Mouse (Mus musculus): Measurements from ENCODE around the gene Gse1.

Gse1 gene

DNA sequence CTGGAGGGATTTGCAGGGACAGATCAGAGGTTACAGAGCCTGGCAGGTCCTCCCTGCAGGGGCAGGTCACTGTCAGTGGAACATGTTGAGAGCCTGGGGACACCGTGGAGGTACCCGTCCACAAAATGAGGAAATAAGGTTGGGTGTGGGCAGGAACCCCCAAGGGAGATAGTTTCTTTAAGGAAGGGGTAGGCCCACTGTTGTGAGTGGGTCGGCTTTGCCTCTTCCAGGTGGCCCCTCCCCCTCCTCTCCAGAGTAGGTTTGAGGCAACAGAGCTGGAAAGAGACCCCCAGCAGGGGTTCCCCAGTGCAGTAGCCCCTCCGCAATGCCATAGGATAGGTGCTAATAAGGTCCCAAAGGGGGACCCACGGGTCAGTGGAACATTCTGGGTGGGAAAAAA, 274.2 kb downstream of the Gse1 start:
- DNase-seq, result no peak

DNA sequence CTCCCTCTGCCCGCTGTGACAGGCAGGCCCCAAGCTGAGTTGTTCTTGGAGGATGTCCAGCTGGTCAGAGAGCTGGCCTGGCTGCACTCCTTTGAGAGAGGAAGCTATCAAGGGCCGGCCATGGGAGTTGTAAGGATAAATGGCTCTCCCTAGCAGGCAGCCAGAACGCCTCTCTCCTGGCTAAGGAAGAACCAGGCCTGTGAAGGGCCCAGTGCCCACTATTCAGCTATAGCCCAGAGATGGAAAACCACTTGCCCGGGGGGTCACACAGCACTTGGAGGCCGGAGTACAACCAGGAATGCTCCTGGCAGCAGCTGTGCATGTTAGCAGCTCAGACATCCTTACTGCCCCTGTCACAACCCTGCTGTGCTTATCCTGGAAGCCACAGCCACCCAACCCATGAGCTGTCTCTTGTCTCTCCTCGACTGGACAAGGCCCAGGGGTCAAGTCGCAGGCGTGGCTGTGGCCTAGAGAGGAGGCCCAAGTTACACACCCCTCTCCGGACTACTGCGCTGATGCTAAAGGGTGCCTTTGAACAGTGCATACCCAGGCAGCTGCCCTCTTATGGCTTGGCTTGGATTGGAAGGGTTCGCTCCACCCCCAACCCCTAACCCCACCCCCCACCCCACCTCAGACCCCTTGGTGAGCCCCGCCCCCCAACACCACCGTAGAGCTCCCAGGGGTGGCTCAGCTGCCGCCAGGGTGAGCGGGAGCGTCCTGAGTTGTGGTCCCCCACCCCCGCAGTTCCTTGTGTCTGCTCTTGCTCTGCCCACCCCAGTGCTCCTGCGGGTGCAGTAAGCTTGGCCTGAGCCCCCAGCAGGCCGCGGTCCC, 276.2 kb downstream of the Gse1 start:
- DNase-seq, result peak; percentile 80 to 84

DNA sequence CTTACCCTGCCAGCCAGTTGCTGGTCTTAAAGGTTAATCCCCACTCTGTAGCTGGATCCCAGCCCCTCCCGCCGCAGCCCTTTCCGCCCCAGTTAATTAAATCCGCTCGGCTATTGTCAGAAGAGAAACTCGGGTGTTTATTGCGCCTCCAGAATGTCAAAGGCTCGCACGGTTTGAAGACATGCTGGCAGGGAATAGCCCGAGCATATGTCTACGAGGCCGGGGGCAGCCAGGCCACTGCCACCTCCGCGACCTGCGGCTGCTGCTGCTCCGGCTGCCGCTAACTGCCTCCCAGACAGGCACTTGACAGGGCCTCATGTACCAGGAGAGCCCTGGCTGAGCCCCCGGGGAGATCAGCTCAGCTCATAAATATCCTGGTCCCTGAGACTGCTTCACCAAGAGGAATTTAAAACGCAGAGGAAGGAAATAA, 276.8 kb downstream of the Gse1 start:
- no peak for DNase-seq

DNA sequence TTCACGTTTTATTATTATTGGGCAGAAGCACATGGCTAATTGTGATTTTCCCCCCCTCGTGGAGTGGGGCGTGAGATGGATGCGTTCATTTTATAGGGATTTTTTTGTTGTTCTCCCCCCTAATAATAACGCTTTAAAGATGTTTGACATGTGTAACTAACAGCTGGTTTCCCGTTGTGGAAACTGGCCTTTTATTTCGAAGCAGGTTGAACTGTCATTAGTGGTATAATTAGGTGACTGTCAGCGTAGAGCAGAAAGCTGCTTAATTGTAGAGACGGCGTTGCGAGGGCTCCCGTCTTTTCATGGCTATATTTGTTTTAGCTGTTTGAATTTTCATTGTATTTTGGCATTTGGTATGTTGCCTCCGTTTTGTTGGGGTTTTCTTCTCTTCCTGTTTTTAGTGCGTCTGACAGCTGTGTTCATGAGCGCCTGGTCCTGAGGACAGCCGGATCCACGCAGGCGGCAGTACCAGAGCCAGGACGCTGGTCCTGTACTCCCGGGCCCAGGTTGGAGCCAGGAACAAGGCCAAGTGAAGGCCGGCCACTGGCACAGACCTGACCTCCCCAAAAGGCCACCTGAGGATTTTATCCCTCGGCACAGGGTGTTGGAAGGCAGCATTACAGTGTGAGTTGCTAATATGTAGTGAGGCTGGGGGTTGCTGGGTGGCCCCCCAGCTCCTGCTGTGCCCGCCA, 277.5 kb downstream of the Gse1 start:
- no peak for DNase-seq

DNA sequence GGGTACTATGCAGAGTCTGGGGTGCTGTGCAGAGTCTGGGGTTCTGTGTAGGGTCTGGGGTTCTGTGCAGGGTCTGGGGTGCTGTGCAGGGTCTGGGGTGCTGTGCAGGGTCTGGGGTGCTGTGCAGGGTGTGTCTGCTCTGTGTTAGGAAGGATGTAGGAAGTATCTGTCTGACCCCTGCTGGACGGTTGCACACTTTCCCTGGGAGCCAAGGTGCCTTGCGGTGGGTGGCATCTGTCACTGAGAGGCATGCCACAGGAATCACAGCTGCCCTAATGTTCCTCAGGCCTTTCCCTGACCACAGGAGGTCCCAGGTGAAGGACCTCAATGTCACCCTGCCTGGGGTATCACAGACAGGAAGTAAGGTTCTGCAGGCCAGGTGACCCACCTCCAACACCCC, 278.3 kb downstream of the Gse1 start:
- no peak for DNase-seq

DNA sequence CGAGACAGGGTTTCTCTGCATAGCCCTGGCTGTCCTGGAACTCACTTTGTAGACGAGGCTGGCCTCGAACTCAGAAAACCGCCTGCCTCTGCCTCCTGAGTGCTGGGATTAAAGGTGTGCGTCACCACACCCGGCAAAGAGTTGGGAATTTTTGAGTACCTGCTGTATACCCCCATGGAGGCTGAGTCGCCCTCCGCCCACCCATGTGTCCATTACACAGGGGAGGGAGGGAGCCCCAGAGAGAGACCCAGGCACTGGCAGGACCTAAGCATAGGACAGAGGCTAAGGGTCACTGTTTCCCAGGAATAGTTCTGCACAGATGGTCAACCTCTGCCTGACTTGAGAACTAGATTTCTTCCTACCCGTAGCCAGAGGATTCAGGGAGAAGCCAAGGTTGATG, 279.0 kb downstream of the Gse1 start:
- no peak for DNase-seq

DNA sequence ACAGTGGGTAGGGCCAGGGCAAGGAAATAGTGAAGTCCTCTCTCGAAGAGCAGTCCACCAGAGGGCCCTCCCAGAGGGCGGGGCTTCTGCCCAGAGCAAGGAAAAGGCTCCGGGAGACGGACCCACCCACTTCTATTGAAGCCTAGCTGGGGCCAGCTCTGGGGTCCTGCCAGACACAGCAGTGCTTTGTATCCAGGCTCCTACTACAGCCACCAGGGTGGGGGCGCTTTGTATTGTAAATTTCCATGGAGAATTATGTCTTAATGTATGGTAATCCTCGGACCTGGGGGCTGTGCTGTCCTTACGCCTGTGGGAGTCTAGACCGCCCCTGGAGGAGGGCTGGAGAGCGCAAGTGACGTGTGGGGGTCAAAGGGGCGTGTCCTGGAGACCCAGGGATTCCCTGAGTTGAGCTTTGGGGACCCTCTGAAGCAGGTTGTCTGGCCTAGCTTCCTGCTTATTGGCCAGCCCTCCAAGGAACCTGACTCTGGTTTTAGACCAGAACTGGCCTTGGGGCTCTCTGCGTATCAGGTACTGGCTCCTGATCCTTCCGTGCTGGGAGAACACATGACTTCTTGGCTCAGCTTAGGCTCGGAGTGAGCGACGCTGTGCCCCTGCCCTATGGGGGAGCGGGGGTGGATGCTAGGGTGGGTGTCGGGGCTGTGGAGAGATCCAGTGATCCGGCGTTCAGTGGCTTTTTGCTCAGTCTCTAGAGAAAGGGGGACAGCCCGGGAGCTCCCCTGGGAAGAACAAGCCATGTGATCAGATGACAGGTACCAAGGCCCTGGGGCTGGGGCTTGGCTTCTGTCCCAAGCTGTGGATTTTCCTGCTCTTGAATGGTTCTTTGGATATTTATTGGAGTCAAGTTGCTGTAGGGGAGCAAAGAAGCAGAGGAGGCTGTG, 281.1 kb downstream of the Gse1 start:
- peak in 1 of 2 experiments; percentile 55 for DNase-seq

DNA sequence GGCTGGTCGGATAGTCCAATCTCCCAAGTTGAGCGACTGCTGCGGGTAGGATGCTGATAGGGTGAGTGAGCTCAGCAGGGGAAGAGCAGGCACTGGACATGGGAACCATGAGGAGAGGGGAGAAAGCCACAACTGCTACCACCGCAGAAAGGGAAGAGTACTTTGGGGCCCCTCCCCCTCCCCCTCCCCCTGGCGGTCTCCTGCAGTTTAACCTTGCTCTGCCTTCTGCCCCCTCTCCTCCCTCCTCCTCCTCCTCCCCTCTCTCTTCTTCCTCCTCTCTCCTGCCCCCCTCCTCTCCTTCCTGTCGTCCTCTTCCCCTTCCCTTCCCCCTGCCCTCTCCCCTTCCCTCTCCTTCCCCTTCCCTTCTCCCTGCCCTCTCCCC, 281.8 kb downstream of the Gse1 start:
- no peak for DNase-seq

DNA sequence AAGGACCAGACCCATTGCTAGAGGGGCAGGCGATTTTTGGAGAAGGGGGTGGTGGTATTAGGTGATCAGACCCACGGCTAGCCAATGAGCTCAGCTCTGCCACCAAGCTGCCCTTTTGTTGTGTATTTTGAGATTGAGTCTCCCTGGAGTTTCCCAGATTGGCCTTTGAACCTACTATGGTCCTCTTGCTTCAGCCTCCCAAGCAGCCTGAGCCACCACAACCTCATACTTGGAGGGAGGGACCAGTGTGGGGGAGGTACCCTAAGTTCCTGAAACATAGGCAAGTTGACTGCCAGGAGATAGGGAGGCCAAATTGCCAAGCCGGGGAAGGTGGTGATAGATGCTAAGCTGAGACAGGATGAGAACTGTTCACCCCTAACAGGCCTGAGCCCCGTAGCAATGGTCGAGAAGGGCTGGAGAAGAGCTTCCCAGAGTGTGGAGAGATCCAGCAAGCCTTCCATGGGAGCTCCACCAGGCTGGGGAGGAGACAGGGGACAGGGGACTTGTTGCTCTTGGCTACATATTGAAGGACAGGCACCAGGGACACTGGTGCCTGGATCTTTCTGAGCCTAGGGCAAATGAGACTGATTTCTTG, 282.7 kb downstream of the Gse1 start:
- no peak for DNase-seq

DNA sequence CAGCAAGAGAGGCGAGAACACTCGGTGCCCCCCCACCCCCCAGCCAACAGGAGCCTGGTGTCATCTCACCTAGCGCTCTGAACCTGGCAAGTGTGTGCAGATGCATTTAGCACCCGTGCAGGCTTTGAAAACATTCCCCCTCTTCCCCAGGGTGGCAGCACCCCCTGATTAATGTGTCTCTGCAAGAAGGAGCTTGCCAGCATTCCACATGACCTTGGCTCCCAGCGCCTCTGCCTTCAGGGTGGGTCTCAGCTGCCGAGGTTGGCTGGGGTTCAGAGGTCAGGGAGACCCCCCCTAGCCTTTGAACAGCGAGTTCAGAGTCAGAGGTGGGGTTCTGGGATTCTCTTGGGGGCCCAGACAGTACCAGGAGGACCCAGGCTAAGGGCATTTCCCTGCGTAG, 283.5 kb downstream of the Gse1 start:
- DNase-seq, result no peak

DNA sequence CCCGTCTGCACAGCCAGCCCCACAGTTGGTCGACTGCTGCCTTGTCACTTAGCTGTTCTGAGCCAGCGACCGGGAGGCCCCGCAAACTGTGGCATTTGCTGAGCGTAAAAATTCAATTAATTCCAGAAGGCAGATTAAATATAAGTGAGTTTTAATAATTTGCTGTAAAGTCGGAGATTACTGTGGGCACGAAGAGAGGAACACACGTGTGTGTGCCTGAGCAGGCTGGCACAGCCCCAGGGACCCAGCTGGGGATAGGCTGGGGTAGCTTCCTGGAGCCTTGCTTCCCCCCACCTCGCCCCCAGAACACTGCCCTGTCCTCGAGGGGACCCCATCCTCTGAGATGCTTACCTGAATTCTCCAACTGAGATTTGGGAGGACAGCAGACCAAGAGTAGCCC, 284.1 kb downstream of the Gse1 start:
- DNase-seq, result no peak

DNA sequence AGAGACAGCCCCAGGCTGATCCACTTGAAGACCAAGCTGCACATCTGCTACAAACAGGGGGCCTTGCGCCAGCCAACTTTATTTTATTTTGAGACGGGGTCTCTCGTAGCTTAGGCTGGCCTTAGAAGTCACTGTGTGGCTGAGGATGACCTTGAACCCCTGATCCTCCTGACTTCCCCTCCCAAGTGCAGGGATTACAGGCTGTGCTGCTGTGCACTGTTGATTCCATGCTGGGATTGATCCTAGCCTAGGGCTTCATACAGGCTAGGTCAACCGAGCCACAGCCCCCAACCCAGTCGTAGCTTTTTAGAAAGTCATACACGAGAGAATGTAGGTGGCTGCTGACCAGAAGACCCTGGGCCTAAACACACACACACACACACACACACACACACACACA, 284.9 kb downstream of the Gse1 start:
- no peak for DNase-seq

DNA sequence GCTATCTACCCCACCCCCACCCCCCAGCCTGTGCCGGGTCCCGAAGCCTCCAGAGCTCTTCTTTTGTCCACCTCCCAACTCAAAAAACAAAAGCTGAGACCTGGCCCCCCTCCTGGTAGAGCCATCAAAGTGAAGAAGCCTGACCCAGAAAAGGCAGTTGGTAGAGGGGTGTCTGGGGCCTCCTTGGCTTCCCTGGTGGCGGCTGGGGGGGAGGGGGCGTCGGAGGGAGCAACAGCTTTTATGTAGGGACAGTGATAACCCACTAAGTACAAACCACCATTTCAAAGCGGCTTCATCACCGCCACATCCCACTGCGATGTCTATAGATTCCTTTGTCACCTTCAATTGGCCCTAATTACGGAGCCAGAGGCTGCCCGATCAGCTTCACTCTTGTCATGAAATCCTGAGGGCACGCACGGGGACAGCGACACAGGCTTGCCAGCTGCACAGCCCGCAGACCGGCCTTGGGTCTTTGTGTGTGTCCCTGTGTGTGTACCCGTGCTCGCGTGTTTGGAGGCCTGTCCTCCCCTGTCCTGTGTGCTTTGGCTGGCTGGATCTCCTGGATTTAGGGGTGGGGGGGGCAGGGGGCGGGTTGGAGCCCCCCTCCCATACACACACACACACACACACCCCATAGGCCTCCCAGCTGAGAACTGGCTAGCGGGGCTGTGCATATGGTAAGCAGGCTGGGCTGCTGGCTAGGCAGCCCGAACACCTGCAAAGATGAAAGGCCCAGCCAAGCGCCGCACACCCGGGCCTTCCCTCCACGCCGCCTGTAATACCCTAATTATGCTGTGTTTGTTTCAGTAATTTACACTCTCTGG, 285.6 kb downstream of the Gse1 start:
- DNase-seq, result no peak

DNA sequence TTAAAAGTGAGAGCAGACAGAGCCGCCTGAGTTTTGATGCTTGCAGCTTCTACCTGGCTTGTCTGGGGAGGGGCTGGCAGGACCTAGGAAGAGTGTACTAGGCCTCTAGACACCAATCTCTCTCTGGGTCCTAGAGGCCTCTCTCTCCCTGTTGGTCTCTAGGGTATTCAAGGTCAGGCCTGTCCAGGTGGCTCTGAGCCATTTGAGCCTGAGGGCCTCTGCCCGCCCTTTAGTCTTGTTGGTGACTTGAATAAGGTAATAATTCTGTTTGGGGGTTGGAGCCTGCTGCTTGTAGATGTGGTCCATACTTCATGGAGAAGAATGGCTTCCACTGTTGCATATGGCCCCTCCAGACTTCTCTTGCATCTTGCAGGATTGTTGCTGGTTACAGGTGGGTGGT, 287.0 kb downstream of the Gse1 start:
- no peak for DNase-seq

DNA sequence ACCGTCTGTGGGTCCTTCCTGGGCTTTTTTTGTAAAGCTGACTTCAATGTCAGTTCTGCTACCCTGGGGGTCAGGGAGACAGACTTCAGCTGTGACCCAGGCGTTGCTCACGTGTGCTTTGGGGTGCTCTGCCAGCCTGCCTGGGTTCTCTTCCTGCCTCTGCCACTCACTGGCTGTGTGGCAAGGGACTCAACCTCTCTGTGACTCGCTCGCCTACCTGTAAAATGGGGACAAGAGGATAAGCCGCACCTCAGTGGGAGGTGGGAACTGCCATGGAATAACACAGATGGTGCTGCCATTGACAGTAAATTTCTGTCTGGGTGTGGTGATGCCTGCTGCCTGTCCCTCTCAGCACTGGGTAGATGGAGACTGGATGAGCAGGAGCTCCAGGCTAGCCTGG, 287.4 kb downstream of the Gse1 start:
- no peak for DNase-seq

DNA sequence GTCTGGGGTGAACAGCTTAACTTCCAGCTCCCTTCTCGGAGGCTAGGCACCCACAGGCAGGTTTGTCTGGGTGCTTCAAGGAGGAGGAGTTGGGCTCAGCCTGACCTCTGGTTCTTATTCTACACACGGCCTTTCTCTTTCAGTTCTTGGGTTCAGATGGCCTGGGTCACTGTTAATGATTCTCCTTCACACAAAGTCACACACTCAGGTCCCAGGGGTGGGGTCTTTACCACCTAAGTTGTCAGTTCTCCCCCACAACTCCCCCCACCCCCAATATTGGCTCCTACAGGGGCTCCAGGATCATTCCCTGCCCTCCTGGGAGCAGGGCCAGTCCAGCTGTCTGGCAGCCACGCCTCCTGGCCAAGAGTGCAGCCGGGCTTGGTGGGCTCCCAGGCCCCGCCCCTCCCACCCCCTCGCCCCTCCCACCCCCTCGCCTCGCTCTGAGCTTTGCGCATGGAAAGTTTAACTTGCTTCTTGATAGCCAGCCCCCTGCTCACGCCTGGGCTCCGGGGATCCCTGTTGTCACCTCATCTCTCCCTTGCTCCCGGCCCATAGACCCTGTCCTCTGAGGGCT, 288.0 kb downstream of the Gse1 start:
- DNase-seq, result no peak

DNA sequence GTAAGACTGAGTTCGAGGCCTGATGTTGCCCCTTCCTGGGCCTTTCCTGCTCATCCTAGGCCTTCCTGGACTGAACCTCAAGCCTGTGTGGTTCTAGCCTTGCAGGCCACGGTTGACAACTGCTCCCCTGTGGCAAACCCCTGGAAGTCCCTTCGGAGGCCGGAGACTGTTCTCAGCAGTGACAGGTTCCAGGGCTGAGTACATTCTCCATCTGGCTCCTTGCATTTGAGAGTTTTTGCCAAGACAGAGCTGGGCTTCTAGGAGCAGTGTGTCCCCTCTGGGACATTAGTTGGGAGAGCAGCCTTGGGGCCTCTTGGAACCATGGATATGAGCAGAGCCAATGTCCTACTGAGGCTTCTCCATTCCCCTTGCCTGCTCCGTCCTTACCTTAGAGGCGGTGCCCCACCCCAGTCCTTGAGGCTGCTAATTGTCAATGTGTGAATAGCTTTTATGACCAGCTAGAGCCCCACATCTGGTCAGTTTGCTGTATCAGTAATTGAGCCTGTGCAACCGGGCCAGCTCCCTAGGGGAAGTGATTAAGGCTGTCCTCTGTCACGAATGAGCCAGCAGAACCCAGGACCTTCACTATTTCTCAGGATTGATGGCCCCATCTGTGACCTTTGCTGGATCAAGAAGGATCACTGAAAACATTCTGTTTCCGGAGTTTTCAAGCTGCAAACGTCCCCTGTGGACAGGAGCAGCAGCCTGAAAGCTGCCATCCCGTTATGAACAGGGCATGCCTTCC, 289.6 kb downstream of the Gse1 start:
- no peak for DNase-seq

DNA sequence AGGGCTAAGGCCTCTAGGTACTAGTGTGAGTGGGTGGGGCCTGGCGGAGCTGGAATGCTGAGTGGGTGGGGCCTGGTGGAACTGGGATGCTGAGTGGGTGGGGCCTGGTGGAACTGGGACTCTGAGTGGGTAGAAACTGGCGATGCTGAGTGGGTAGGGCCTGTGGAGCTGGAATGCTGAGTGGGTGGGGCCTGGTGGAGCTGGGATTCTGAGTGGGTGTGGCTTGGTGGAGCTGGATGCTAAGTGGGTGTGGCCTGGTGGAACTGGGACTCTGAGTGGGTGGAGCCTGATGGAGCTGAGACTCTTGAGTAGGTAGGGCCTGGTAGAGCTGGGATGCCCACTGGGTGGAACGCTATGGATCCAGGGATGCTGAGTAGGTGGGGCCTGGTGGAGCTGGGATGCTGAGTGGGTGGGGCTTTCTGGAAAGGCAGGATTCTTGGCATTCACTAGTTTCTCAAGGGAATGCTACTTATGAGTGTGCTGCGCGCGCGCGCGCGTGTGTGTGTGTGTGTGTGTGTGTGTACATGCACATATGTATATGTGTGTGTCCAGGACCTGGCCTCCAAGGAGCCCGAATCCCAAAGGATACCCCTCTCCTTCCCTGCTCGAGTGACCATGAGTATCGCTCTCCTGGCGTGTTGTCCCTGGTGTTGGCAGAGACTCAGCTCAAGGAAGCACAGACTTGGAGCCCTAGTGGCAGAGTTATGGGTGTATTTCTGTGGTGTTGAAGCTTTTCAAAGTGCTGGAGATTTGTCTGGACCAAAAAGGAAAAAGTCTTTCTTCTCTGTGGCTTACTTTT, 290.7 kb downstream of the Gse1 start:
- DNase-seq, result peak; percentile 53 to 59

DNA sequence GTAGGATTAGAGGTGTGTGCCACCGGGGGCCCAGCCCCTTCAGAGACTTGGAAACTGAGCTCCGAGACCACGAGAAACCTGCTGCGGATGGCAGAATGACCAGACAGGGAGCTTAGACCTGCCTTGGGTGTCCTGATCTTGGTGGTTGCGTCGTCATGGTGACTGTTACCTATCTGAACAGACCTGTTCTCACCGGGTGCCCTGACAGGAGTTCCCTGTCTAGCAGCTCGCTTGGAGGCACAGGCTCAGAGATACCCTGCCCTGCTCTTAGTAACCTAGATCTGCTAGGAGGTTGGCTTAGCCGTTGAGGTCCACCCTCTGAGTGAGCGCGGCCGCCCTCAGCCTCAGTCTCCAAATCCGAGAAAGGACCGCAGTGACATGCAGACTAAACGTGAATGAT, 292.0 kb downstream of the Gse1 start:
- DNase-seq, result no peak
